Mouse (Mus musculus): ENCODE data around the gene Canx.

DNA sequence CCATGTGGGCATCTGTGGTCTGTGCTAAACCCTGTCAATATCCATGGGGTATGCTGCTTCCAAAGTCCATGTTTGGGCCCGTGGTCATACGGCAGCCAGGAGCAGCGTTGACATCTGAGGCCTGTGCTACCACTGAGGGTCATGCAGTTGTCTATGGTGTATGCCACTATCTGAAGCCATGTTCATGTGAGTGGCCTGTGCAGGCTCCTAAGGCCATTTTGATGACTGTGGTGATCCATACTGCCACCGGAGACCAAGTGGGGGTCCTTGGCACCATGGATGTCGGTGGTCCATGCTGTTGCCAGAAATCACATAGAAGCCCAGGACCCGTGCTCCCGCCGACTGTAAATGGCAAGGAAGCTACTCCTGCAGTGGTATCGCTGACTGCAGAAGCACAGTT, 42.1 kb upstream of the Canx start:
- TF ChIP-seq USF1 (IDR thresholded peaks at IDR 0.05; ENCODE audit: low read depth) (no peak), MAX (IDR thresholded peaks at IDR 0.05; ENCODE audit: low read depth) (no peak)
